Mouse (Mus musculus): ENCODE data around the gene Mnat1.

DNA sequence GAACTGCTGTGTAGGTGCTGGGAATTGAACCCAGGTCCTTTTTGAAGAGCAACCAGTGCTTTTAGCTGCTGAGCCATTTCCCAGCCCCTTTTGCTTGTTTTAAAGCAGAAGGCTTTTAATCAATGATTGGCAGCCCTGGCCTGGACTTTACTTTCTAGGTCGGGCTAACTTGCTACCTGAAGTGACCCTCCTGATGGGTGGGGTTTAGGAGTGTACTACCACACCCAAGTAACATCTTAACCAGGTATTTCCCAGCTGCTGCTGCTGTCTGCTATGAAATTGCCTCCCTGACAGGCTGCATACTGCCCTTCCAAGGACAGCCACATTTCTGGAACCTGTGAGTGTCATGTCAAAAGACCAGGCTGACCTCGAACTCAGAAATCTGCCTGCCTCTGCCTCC lies 177.0 kb downstream of the Mnat1 start:
- TF ChIP-seq NRF1 (IDR thresholded peaks at IDR 0.05; ENCODE audit: insufficient read depth, low read depth, low read length, poor library complexity, severe bottlenecking) (no peak), CTCF (IDR thresholded peaks at IDR 0.05 in 2 of 3, conservative IDR thresholded peaks at IDR 0.05 in 1 of 3; ENCODE audit: control insufficient read depth in 1 of 3, insufficient read depth in 1 of 3, low read depth in 2 of 3, low read length in 3 of 3, poor library complexity in 1 of 3, severe bottlenecking in 1 of 3) (no peak), HCFC1 (IDR thresholded peaks at IDR 0.05; ENCODE audit: low read depth, low read length) (no peak), MAFK (IDR thresholded peaks at IDR 0.05; ENCODE audit: borderline replicate concordance, low read depth, low read length) (no peak), POLR2A (IDR thresholded peaks at IDR 0.05; ENCODE audit: control insufficient read depth in 1 of 2, insufficient read depth in 1 of 2, low read depth in 1 of 2, low read length in 2 of 2, poor library complexity in 1 of 2) (no peak), ZMIZ1 (IDR thresholded peaks at IDR 0.05; ENCODE audit: low read depth, low read length) (no peak), GABPA (IDR thresholded peaks at IDR 0.05; ENCODE audit: low read depth, low read length) (no peak), MYC (IDR thresholded peaks at IDR 0.05; ENCODE audit: low read depth, low read length) (no peak)
